Mouse (Mus musculus) cerebellum, adult 9-10 months (tissue): ENCODE results near the gene Olfr1381.
"Not testable (repeated sequence)": the region's sequence is repeated elsewhere in the genome, so short reads cannot be mapped to it uniquely, and the experiment has no call there.

ENCODE experiments used
- DNase-seq: peaks from one replicate; pipeline ENCODE4 v3.0.0; 2022

The Olfr1381 gene

DNA sequence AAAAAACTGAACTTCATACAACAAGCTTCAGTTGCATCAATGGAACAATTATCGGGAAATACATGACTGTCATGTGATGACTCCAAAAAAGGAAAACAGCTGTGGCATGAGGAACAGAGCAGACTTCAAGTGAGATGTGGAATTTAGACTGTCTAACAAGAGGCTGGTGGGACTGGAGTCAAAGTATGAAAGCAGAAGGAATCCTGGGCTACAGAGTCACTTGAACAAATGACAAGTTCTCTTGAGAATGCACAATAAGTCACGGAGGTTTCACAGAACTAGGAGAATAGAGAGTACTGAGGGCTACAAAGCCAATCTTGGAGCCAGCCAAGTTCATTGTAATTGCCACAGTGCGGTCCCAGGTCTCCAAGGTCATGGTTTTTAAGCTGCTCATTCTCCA lies at the start of gene Olfr1381:
TSS of gene Olfr1381 (plus strand) at position 301 of the 400 bp plus-strand sequence.
- DNase-seq = not testable (repeated sequence)

DNA sequence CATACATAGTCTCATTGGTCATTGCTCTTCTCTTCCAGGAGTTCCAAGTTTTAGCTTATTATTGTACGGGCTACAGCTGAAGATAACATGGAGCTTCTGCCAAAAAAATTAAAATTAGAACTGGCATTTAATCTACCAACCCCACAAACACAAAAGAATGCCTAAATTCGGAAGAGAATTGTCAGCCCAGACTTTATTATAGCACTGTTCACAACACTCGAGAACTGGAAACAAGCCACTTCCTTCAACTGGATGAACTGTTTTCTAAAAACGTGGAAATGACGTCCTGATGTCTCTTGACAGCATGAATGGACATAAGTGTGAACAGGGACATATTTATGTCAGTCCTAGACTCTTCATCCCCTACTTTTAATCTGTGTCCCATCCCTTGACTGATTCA lies 25.2 kb upstream of the Olfr1381 start:
- no peak for DNase-seq

DNA sequence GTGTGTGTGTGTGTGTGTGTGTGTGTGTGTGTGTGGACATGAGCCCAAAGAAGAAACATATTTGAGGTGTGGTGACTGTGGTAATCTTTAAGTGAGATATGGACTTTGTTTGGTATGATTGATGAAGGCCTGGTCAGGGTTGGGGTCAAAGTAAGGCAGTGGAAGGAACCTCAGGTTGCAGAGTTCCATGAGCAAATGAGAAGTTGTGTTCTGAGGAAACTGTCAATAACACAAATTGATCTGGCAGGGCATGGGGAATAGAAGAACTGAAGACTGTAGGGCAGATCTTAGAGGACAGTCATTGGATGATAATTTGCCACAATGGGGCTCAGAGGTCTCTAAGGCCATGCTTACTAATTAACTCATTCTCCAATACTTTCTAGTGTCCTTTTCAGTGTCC lies 23.9 kb upstream of the Olfr1381 start, which contains the start of gene Olfr1383:
TSS of gene Olfr1383 (plus strand) at position 301 of the 400 bp plus-strand sequence.
- DNase-seq = no peak

DNA sequence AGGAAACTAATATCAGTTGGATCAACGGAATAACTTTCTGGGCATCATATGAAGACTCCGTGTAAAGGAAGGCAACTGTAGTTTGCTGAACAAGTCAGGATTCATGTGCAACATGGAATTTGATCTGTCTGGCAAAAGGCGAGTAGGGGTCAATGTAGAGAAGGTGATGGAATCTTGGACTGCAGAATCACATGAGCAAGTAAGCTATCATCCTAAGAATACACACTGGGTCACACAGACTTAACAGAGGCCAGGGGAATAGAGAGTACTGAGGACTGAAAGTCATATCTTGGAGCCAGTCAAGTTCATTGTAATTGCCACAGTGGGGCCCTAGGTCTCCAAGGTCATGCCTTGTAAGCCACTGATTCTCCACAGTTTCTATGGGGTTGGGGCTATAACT lies 15.3 kb upstream of the Olfr1381 start, which contains the start of gene Olfr1382:
TSS of gene Olfr1382 (plus strand) at position 301 of the 400 bp plus-strand sequence.
- no peak for DNase-seq

DNA sequence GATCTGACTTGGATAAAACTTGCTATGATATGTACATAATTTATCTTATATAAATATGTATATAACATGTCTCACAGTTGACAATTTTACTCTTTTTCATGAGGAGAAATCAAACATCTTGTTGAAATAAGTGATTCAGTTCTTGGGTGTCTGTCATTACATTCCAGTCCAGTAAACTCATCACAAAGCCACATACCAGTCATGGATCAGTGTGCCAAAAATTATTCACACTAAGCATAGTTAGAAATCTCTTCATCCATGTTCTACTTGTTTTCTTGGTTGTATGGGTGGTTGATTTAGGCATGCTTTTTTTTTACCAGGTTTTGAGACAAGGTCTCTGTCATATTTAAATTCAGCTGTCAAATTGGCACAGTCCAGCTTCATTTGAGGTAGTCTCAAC lies 10.5 kb upstream of the Olfr1381 start:
- DNase-seq = no peak

DNA sequence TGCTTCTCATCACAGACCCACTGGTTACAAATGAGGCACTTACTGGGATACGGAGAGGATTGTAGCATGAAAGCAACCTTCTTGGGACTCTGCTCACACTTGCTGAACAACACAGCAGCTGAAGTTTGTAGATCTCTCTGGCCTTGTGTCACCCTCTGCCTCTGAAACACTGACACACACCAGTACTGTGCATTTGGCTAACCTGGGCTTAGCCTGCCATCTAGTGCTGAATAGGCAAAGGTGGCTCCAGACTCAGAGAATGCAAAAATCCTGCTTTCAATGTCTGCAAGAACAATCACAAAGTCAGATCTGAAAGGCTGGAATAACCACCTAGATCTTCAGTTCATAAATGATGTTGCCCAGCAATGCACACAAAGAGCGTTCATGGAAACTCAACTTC lies 6.6 kb upstream of the Olfr1381 start:
- DNase-seq = peak; percentile 2

DNA sequence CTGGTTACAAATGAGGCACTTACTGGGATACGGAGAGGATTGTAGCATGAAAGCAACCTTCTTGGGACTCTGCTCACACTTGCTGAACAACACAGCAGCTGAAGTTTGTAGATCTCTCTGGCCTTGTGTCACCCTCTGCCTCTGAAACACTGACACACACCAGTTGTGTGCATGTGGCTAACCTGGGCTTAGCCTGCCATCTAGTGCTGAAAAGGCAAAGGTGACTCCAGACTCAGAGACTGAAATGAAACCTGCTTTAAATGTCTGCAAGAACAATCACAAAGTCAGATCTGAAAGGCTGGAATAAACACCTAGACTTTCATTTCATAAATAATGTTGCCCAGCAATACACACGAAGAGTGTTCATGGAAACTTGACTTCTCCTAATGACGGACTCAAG lies 10.8 kb downstream of the Olfr1381 start:
- DNase-seq = not testable (repeated sequence)

DNA sequence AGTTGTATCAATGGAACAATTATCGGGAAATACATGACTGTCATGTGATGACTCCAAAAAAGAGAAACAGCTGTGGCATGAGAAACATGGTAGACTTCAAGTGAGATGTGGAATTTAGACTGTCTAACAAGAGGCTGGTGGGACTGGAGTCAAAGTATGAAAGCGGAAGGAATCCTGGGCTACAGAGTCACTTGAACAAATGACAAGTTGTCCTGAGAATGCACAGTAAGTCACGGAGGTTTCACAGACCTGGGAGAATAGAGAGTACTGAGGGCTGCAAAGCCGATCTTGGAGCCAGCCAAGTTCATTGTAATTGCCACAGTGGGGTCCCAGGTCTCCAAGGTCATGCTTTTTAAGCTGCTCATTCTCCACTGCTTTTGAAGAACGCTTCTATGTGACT lies 13.3 kb downstream of the Olfr1381 start, which contains the start of gene Olfr1380:
TSS of gene Olfr1380 (plus strand) at position 301 of the 400 bp plus-strand sequence.
- not testable (repeated sequence) for DNase-seq

DNA sequence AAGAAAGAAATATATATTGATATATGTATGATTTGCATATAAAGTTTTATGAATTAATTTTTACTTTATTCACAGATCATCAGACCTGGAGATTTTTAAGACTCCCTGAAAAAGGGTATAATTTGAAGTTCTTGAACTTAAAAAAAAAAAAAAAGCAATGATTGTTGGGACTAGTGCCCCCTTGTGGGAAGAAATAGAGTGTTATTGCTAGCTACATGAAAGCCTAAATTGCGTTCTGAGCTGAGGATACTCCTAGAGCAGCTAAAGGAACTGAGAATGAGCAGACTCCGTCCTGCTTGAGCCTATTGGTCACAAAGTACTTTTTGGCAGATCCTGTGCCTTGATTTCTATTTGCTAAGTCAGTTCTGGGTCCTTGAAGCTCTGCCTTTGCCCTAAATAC lies 31.8 kb downstream of the Olfr1381 start:
- not testable (repeated sequence) for DNase-seq

DNA sequence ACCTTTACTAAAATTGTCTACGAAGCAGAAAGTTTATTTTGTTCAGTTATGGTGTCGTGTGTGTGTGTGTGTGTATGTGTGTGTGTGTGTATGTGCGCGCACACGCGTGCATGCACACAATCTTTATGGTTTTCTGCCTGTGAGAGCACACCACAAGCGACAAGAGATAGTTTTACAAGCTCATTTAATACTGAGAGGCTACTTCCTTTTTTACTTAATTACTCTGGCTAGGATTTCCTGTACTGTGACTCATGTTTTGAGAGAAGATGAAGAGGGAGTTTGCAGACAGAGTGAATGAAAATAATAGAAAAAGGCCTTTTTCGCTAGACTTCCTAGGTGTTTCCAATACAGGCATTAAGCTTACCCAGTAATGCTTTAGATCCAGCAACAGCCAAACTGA lies 37.2 kb downstream of the Olfr1381 start:
- not testable (repeated sequence) for DNase-seq

DNA sequence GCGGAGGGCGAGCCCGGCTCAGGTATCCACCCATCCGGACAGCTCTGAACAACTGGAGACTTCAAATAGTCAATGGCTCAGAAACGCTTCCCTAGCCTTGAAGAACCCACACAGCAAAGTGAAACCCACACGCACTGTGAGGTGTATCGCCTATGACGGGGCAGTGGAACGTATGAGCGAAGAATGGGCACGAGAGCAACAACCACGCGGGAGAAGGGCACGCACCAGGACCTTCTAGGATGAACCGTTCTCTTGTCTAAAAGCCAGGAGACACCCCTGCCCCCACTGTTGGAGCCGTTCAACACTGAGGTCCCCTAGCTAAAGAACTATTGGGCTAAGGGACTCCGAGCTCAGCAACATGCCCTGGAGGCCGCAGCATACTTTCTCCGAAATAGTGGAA lies 47.0 kb downstream of the Olfr1381 start:
- DNase-seq = no peak

DNA sequence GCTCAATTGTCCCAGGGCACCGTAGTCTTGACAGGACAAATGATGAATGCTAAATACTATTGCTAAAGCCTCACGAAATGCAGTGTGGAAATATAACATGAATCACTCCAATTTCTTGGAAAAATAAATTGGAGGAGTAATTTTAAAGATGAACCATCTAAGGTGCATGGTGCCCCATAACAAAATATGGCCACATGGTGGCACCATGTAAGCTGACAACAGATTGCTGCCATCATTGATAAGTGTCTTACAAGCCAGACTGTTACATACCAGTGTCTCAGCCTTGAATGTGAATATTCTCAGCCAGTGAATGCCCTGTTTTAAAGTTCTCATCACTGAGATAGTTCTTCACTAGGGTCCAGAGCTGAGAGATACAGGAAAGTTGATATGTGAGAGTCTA lies 53.9 kb downstream of the Olfr1381 start:
- DNase-seq = not testable (repeated sequence)
